In genomic region chr2:161090200-161090599, GRCm38 (mm10) we compare ENCODE assay signal across 9 mouse cellular contexts. TPM values are rescaled to one million over a fixed set of nuclear protein-coding genes. Genes with fewer than 3 reads are reported as not detected.
A peak's percentile ranks its signal among the peaks of the same experiment; 100 is the strongest.
DNase-seq lines count a peak whose midpoint lies in the region; TF ChIP-seq lines count a peak whose summit lies in the region.
"Had no signal": no experiment of that assay in that cellular context is flagged by ENCODE, and none has a peak within 500 bp of the region (broad histone marks: within the 10 kb centered on the region; RNA-seq: fewer than 3 reads in every experiment).

No protein-coding gene starts in this region.

- no peak for TF ChIP-seq POLR2A in kidney, adult 2 months (IDR thresholded peaks at IDR 0.05; ENCODE audit: low read depth, low read length)

- no peak for TF ChIP-seq CTCF in kidney, adult 2 months (conservative IDR thresholded peaks at IDR 0.05; ENCODE audit: insufficient read depth, insufficient read length, low read depth, low read length)

- no peak overlapping the region for H3K4me3 ChIP-seq in kidney, adult 2 months (ENCODE audit: insufficient read depth, low read depth, low read length)
- H3K4me3 ChIP-seq: limb, embryonic 12.5 days had no signal

- H3K27ac ChIP-seq in kidney, adult 2 months (ENCODE audit: insufficient read depth, low read depth, low read length) = no peak overlapping the region
- H3K27ac ChIP-seq: limb, embryonic 12.5 days had no signal

- peak; percentile 49 for DNase-seq in kidney, adult 2 months
- DNase-seq in kidney, adult 18-20 months = no peak
- peak; percentile 60 for DNase-seq in ES-CJ7 (ENCODE audit: low read depth, low spot score)
- peak; percentile 21 for DNase-seq in c-Kit-negative CD71-positive TER-119-positive erythroid progenitor cells, embryonic 14.5 days (ENCODE audit: low read depth, low spot score)
- peak; percentile 77 for DNase-seq in lung, postnatal 36 days
- no peak for DNase-seq in adrenal gland, postnatal 14 days
- DNase-seq in ovary, postnatal 10 days (ENCODE audit: low spot score) = no peak
- DNase-seq in yolk sac, embryonic 10.5 days (ENCODE audit: low spot score) = no peak

- H3K36me3 ChIP-seq in kidney, adult 2 months (ENCODE audit: control insufficient read depth, insufficient read depth, low read length) = no peaks in the 10 kb centered on the region

- H3K27me3 ChIP-seq in kidney, adult 2 months (replicated peaks; ENCODE audit: control insufficient read depth, insufficient read depth, low read length) = no peaks in the 10 kb centered on the region
- H3K27me3 ChIP-seq: limb, embryonic 12.5 days had no signal

- WGBS in kidney, adult 2 months = 37% methylated on average over 3 of the region's 3 CpGs

- peaks cover 5% of the 10 kb centered on the region; the same call in 1 of the 2 replicates for H3K4me1 ChIP-seq in kidney, adult 2 months (ENCODE audit: control insufficient read depth, insufficient read depth, low read length)
- H3K4me1 ChIP-seq: limb, embryonic 12.5 days had no signal

RNA-seq across cellular contexts. Expression of gene Chd6, which starts 18.7 kb away (rescaled TPM):
- polyA plus RNA-seq in kidney, adult 2 months (2012; rRNA removed) = 7.7 and 9.4 TPM in 2 replicates
- total RNA-seq in adrenal gland, postnatal 14 days (2021) = 38.3 and 47.0 TPM in 2 replicates

Comparison
In these comparisons a context has a peak if more than half of its experiments do, and no peak if none do; other contexts are left out.
1. DNase-seq: peak in kidney, adult 2 months (single experiment), ES-CJ7 (single experiment), c-Kit-negative CD71-positive TER-119-positive erythroid progenitor cells, embryonic 14.5 days (single experiment) and lung, postnatal 36 days (single experiment); none in kidney, adult 18-20 months (single experiment), adrenal gland, postnatal 14 days (single experiment), ovary, postnatal 10 days (single experiment) and yolk sac, embryonic 10.5 days (single experiment).